Mouse (Mus musculus) lung, postnatal 0 days (tissue): ENCODE measurements around the gene Neurog2.

Experiments used
- CTCF ChIP-seq: IDR thresholded peaks from 2 replicates; pipeline ENCODE4 v1.5.1; 2016; ENCODE audit warnings: antibody characterized with exemption, mild to moderate bottlenecking
- EP300 ChIP-seq: IDR thresholded peaks from 2 replicates; pipeline ENCODE4 v1.6.1; 2016; ENCODE audit warnings: antibody characterized with exemption, mild to moderate bottlenecking, control low read depth

DNA sequence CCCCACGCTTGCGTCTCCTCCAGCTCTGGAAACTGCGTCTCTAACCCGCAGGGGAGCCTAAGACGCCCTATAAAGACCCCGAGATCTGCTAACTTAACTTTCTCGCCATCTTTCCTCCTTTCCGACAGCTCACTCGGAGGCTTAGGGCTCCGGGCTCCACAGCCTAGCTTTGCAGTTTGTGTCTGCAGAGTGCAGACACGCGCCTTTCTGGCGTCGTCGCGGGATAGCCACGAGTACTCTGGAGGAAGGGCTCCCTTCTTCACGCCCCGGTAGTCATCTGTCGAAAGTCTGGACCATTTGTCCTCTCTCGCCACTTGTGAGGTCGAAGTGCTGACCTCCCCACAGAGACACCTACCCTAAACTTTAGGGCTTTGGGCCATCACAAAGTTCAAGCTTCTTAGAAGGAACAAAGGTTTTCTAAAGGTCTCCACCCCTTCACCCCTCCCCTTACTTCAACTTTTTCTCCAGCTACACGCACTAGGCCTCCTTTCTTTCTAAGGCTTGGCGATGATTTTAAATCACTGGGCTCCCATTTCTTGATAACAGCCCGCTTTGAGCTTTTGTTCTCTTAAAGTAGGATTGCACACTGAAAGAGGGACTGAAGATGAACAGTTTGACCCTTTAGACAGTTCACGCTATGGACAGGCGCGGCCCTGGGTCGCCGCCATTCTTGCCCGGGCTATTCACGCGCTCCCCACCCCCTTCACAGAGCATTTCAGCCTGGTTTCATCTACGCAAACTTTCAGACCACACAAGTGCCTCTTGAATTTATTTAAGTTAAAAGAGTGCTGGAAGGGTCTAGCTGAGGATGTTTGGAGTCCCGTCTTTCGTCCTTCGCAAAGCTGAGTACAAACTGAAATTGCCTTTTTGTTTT lies 4.4 kb upstream of the Neurog2 start:
- TF ChIP-seq EP300: no peak
- no peak for TF ChIP-seq CTCF
